Mouse (Mus musculus): Measurements from ENCODE around the gene Mvb12b. TPM values are rescaled to one million over a fixed set of nuclear protein-coding genes. Genes with fewer than 3 reads are reported as not detected.

Mvb12b gene
- polyA plus RNA-seq, 1 experiment from 2014 or later = 60.2 TPM

GRCm38 (mm10) chr2:33703286-33703685 lies 184.5 kb downstream of the Mvb12b start:
- WGBS = 56% methylated on average over 5 of the region's 5 CpGs
- Histone ChIP-seq H3K4me1 (ENCODE audit: control insufficient read depth, insufficient read depth, low read length) (peaks cover 15% of the 10 kb centered on the region; the same call in 1 of the 2 replicates), H3K9me3 (ENCODE audit: control insufficient read depth, low read length) (no peaks in the 10 kb centered on the region), H3K4me2 (ENCODE audit: low read length) (no peak overlapping the region), H3K4me3 (replicated peaks; ENCODE audit: low read depth, low read length) (no peak overlapping the region), H3K9ac (replicated peaks; ENCODE audit: low read length) (no peak overlapping the region), H3K36me3 (ENCODE audit: control insufficient read depth, insufficient read depth, low read length) (no peaks in the 10 kb centered on the region), H3K27me3 (ENCODE audit: control insufficient read depth, insufficient read depth, low read length) (peaks cover 16% of the 10 kb centered on the region; the same call in 1 of the 2 replicates), H3K27ac (replicated peaks; ENCODE audit: low read depth, low read length) (no peak overlapping the region)
- DNase-seq (no peak), ATAC-seq (ENCODE audit: low FRiP score, low TSS enrichment) (no peak)

DNA sequence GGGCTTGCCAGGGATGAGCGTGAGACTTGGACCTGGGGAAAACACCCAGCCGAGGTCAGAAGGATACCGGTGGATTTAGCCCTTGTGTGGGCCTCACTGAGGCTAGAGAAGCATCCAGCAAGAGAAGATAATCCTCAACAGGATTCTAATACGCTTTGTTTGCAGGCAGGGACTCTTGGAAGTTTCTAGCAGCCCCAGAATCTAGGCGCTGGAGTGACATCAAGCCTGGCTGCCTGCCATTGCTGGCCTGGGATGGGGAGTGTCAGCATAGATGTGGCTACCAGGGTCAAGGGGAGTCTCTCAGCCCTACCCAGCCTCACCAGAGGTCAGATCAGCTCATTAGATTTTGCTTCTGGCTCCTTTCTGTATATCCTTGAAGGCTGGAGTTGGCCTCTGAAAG lies 185.0 kb downstream of the Mvb12b start:
- Histone ChIP-seq H3K4me1 (ENCODE audit: control insufficient read depth, insufficient read depth, low read length) (peaks cover 15% of the 10 kb centered on the region; the same call in 1 of the 2 replicates), H3K9me3 (ENCODE audit: control insufficient read depth, low read length) (no peaks in the 10 kb centered on the region), H3K9ac (replicated peaks; ENCODE audit: low read length) (no peak overlapping the region), H3K27ac (replicated peaks; ENCODE audit: low read depth, low read length) (no peak overlapping the region), H3K4me2 (ENCODE audit: low read length) (no peak overlapping the region), H3K36me3 (ENCODE audit: control insufficient read depth, insufficient read depth, low read length) (no peaks in the 10 kb centered on the region), H3K4me3 (replicated peaks; ENCODE audit: low read depth, low read length) (no peak overlapping the region), H3K27me3 (ENCODE audit: control insufficient read depth, insufficient read depth, low read length) (peaks cover 10% of the 10 kb centered on the region; the same call in 1 of the 2 replicates)
- ATAC-seq (ENCODE audit: low FRiP score, low TSS enrichment) = no peak
- no peak for DNase-seq
- WGBS = 56% methylated on average over 5 of the region's 5 CpGs

DNA sequence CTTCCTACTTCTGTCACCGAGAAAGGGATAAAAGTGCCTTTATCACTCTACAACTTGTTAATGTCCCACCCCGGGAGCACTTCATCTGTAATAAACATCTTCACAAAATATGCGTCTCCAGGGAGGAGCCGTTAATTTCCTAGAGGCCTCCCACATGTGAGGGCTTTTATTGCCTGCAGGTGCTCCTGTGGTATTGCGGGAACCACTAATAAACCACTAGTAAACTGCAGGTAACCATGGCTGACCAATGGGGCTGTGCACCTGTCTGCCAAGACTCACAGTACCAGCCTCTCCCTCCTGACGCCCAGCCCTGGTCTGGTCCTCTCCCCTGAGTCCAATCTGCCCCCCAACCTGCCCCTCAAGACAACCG lies 186.3 kb downstream of the Mvb12b start:
- Histone ChIP-seq H3K9ac (replicated peaks; ENCODE audit: low read length) (no peak overlapping the region), H3K4me1 (ENCODE audit: control insufficient read depth, insufficient read depth, low read length) (peaks cover 15% of the 10 kb centered on the region; the same call in 1 of the 2 replicates), H3K9me3 (ENCODE audit: control insufficient read depth, low read length) (peaks cover 7% of the 10 kb centered on the region; the same call in 1 of the 2 replicates), H3K4me3 (replicated peaks; ENCODE audit: low read depth, low read length) (no peak overlapping the region), H3K36me3 (ENCODE audit: control insufficient read depth, insufficient read depth, low read length) (no peaks in the 10 kb centered on the region), H3K27ac (replicated peaks; ENCODE audit: low read depth, low read length) (no peak overlapping the region), H3K4me2 (ENCODE audit: low read length) (no peak overlapping the region), H3K27me3 (ENCODE audit: control insufficient read depth, insufficient read depth, low read length) (peaks cover 5% of the 10 kb centered on the region; the same call in 1 of the 2 replicates)
- ATAC-seq (ENCODE audit: low FRiP score, low TSS enrichment) (no peak), DNase-seq (no peak)
- 60% methylated on average over 7 of the region's 7 CpGs for WGBS

DNA sequence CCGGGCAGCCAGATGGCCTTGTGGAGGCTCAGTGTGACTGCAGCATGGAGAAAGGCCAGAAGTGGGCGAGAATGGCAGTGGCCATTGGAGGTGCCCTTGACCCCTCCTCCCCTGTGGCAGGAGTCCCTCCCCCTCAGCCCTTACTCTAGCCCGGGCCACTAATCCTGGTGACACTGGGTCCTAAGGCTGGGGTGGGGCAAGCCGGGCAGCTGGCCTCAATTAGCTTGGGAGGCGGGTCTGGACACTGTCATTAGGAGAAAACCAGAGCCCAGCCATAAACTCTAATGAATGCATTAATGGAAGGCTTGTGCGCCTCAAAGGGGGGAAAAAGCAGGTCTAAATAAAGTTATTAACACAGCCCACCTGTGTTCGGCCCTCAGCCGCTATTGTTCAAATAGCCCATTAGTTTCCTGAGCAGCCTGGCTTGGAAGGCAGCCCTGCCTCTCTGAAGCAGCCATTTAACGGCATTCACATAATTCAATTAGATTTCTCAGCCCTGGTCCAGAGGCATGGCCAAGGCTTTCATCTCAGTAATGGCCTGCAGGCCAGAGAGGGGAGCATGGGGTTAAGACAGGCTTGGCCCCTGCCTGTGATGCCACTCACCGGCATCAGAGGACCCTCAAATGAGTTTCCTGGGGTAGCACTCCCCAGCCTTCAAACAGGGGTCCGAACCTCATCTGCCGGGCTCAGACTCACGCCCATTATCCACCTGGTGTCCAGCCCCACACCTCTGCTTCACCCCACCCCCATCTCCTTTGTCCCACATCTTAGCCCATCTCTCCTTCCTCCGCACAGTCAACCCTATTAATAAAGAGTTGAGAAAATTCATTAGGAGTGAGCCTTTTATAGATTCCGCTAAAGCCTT lies 186.9 kb downstream of the Mvb12b start:
- no peak overlapping the region for H3K27ac ChIP-seq (replicated peaks; ENCODE audit: low read depth, low read length)
- peak; percentile 29 for DNase-seq
- H3K36me3 ChIP-seq (ENCODE audit: control insufficient read depth, insufficient read depth, low read length) = no peaks in the 10 kb centered on the region
- no peak overlapping the region for H3K9ac ChIP-seq (replicated peaks; ENCODE audit: low read length)
- H3K4me1 ChIP-seq (ENCODE audit: control insufficient read depth, insufficient read depth, low read length) = peaks cover 12% of the 10 kb centered on the region; the same call in 1 of the 2 replicates
- peaks cover 4% of the 10 kb centered on the region; the same call in 1 of the 2 replicates for H3K27me3 ChIP-seq (ENCODE audit: control insufficient read depth, insufficient read depth, low read length)
- 44% methylated on average over 15 of the region's 15 CpGs for WGBS
- no peak overlapping the region for H3K4me3 ChIP-seq (replicated peaks; ENCODE audit: low read depth, low read length)
- no peak for ATAC-seq (ENCODE audit: low FRiP score, low TSS enrichment)
- H3K9me3 ChIP-seq (ENCODE audit: control insufficient read depth, low read length) = peaks cover 7% of the 10 kb centered on the region; the same call in 1 of the 2 replicates
- H3K4me2 ChIP-seq (ENCODE audit: low read length) = no peak overlapping the region

DNA sequence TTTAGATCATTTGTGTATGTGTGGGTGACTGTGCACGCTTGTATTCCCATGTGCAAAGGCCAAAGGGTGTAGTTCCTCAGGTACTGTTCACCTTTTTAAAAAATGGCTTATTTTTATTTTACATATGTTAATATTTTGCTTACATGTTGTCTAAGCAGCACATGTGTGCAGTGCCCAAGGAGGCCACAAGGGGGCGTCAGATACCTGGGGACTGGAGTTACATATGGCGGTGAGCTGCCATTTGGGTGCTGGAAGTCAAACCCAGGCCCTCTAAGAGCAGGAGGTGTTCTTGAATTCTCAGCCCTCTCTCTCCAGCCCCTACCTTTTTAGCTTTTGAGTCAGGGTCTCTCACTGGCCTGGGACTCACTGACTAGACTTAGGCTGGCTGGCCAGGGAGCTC lies 188.8 kb downstream of the Mvb12b start:
- H3K9me3 ChIP-seq (ENCODE audit: control insufficient read depth, low read length) = peaks cover 7% of the 10 kb centered on the region; the same call in 1 of the 2 replicates
- no peak overlapping the region for H3K27ac ChIP-seq (replicated peaks; ENCODE audit: low read depth, low read length)
- H3K27me3 ChIP-seq (ENCODE audit: control insufficient read depth, insufficient read depth, low read length) = peaks cover 4% of the 10 kb centered on the region; the same call in 1 of the 2 replicates
- H3K4me1 ChIP-seq (ENCODE audit: control insufficient read depth, insufficient read depth, low read length) = peaks cover 8% of the 10 kb centered on the region; the same call in 1 of the 2 replicates
- WGBS = 63% methylated on average over 3 of the region's 3 CpGs
- no peak overlapping the region for H3K4me2 ChIP-seq (ENCODE audit: low read length)
- ATAC-seq (ENCODE audit: low FRiP score, low TSS enrichment) (no peak), DNase-seq (no peak)
- no peak overlapping the region for H3K9ac ChIP-seq (replicated peaks; ENCODE audit: low read length)
- no peak overlapping the region for H3K4me3 ChIP-seq (replicated peaks; ENCODE audit: low read depth, low read length)
- H3K36me3 ChIP-seq (ENCODE audit: control insufficient read depth, insufficient read depth, low read length) = no peaks in the 10 kb centered on the region

GRCm38 (mm10) chr2:33696428-33696827 lies 191.3 kb downstream of the Mvb12b start:
- Histone ChIP-seq H3K4me1 (ENCODE audit: control insufficient read depth, insufficient read depth, low read length) (peaks cover 8% of the 10 kb centered on the region; the same call in 1 of the 2 replicates), H3K36me3 (ENCODE audit: control insufficient read depth, insufficient read depth, low read length) (no peaks in the 10 kb centered on the region), H3K4me3 (replicated peaks; ENCODE audit: low read depth, low read length) (no peak overlapping the region), H3K27me3 (ENCODE audit: control insufficient read depth, insufficient read depth, low read length) (no peaks in the 10 kb centered on the region), H3K4me2 (ENCODE audit: low read length) (no peak overlapping the region), H3K9me3 (ENCODE audit: control insufficient read depth, low read length) (peaks cover 7% of the 10 kb centered on the region; the same call in 1 of the 2 replicates), H3K27ac (replicated peaks; ENCODE audit: low read depth, low read length) (no peak overlapping the region), H3K9ac (replicated peaks; ENCODE audit: low read length) (no peak overlapping the region)
- WGBS = 64% methylated on average over 3 of the region's 3 CpGs
- ATAC-seq (ENCODE audit: low FRiP score, low TSS enrichment) = no peak
- DNase-seq = no peak

GRCm38 (mm10) chr2:33693931-33694330 lies 193.8 kb downstream of the Mvb12b start:
- no peak for DNase-seq
- 80% methylated on average over 3 of the region's 3 CpGs for WGBS

GRCm38 (mm10) chr2:33689880-33690462 lies 197.8 kb downstream of the Mvb12b start:
- no peak overlapping the region; the same call in 1 of the 2 replicates for H3K9ac ChIP-seq (replicated peaks; ENCODE audit: low read length)
- peak overlapping the region; percentile 68 for H3K27ac ChIP-seq (replicated peaks; ENCODE audit: low read depth, low read length)
- H3K4me1 ChIP-seq (ENCODE audit: control insufficient read depth, insufficient read depth, low read length) = peaks cover 9% of the 10 kb centered on the region
- WGBS = 29% methylated on average over 9 of the region's 9 CpGs
- no peaks in the 10 kb centered on the region for H3K27me3 ChIP-seq (ENCODE audit: control insufficient read depth, insufficient read depth, low read length)
- H3K4me3 ChIP-seq (replicated peaks; ENCODE audit: low read depth, low read length) = no peak overlapping the region
- peak; percentile 34; the same call in 1 of the 2 replicates for ATAC-seq (ENCODE audit: low FRiP score, low TSS enrichment)
- no peaks in the 10 kb centered on the region for H3K36me3 ChIP-seq (ENCODE audit: control insufficient read depth, insufficient read depth, low read length)
- no peak overlapping the region for H3K4me2 ChIP-seq (ENCODE audit: low read length)
- DNase-seq = peak; percentile 73
- H3K9me3 ChIP-seq (ENCODE audit: control insufficient read depth, low read length) = no peaks in the 10 kb centered on the region

More at GRCm38 (mm10) chr2:33693931-33694330, 193.8 kb downstream of the Mvb12b start:
- Histone ChIP-seq H3K36me3 (ENCODE audit: control insufficient read depth, insufficient read depth, low read length) (no peaks in the 10 kb centered on the region), H3K4me1 (ENCODE audit: control insufficient read depth, insufficient read depth, low read length) (peaks cover 9% of the 10 kb centered on the region), H3K27ac (replicated peaks; ENCODE audit: low read depth, low read length) (no peak overlapping the region), H3K4me2 (ENCODE audit: low read length) (no peak overlapping the region), H3K27me3 (ENCODE audit: control insufficient read depth, insufficient read depth, low read length) (no peaks in the 10 kb centered on the region), H3K4me3 (replicated peaks; ENCODE audit: low read depth, low read length) (no peak overlapping the region), H3K9me3 (ENCODE audit: control insufficient read depth, low read length) (peaks cover 7% of the 10 kb centered on the region; the same call in 1 of the 2 replicates), H3K9ac (replicated peaks; ENCODE audit: low read length) (no peak overlapping the region)
- no peak for ATAC-seq (ENCODE audit: low FRiP score, low TSS enrichment)
